Mouse (Mus musculus) hindbrain, embryonic 16.5 days (tissue): Measurements from ENCODE around the gene Gm20431. TPM values are rescaled to one million over a fixed set of nuclear protein-coding genes. Genes with fewer than 3 reads are reported as not detected.

Experiments
- ATAC-seq: fragments of 200-750 bp; cut with Nextera tagmentation; 2 replicates; pipeline ENCODE4 v1.8.0; 2017; ENCODE audit warnings: moderate TSS enrichment, moderate library complexity
- H3K27ac ChIP-seq: fragments of 300-500 bp; sonication (generic); 2 replicates; pipeline ENCODE4 v1.5.1; 2014; ENCODE audit warnings: low read depth, mild to moderate bottlenecking, control low read depth, low read length, moderate library complexity
- H3K27me3 ChIP-seq: fragments of 300-500 bp; sonication (generic); replicated peaks from 2 replicates; pipeline ENCODE4 v1.6.1; 2014; ENCODE audit warnings: low read length; ENCODE audit not compliant: control insufficient read depth, insufficient read depth
- H3K36me3 ChIP-seq: fragments of 300-500 bp; sonication (generic); 2 replicates; pipeline ENCODE4 v1.6.1; 2014; ENCODE audit warnings: mild to moderate bottlenecking, low read length, moderate library complexity, mixed read lengths; ENCODE audit not compliant: control insufficient read depth, insufficient read depth
- H3K4me1 ChIP-seq: fragments of 300-500 bp; sonication (generic); 2 replicates; pipeline ENCODE4 v1.6.1; 2014; ENCODE audit warnings: low read depth, low read length; ENCODE audit not compliant: control insufficient read depth, insufficient read depth
- H3K4me2 ChIP-seq: fragments of 300-500 bp; sonication (generic); 2 replicates; pipeline ENCODE4 v1.6.1; 2014; ENCODE audit warnings: mild to moderate bottlenecking, low read length, control low read depth, moderate library complexity
- H3K4me3 ChIP-seq: fragments of 300-500 bp; sonication (generic); 2 replicates; pipeline ENCODE4 v1.5.1; 2014; ENCODE audit warnings: mild to moderate bottlenecking, low read length, control low read depth, moderate library complexity
- H3K9ac ChIP-seq: fragments of 300-500 bp; sonication (generic); 2 replicates; pipeline ENCODE4 v1.6.1; 2014; ENCODE audit warnings: low read depth, mild to moderate bottlenecking, control low read depth, low read length, moderate library complexity
- H3K9me3 ChIP-seq: fragments of 300-500 bp; sonication (generic); 2 replicates; pipeline ENCODE4 v1.6.1; 2014; ENCODE audit warnings: mild to moderate bottlenecking, low read length, moderate library complexity; ENCODE audit not compliant: control insufficient read depth
- WGBS: fragments of 180-500 bp; shearing (Covaris S2); extraction: QIAGEN DNeasy Blood & Tissue Kit; methylation state at CpG from one replicate; pipeline ENCODE4 v1.1.7; 2014; 5-methylcytosine and 5-hydroxymethylcytosine counted together
- polyA plus RNA-seq: library from polyadenylated mRNA; unstranded; fragments of >200 nt; fragmentation: Nextera tagmentation; extraction: Ambion mirVana; gene quantifications from 2 replicates; pipeline ENCODE4 v1.2.1, GENCODE M21; 2015

Gm20431 gene
- polyA plus RNA-seq: 11.9 and 12.8 TPM in 2 replicates

- H3K9me3 ChIP-seq: no peaks in the 10 kb centered on the region
- peak within 1 kb of the TSS; percentile 80 for H3K27ac ChIP-seq
- no peaks in the 10 kb centered on the region for H3K36me3 ChIP-seq
- under 1% methylated on average over 72 of the region's 110 CpGs for WGBS
- H3K4me3 ChIP-seq: peak within 1 kb of the TSS; percentile 77
- H3K4me2 ChIP-seq: peak within 1 kb of the TSS; percentile 98
- H3K9ac ChIP-seq: peak within 1 kb of the TSS; percentile 87
- ATAC-seq: peak; percentile 96
- H3K27me3 ChIP-seq: no peaks in the 10 kb centered on the region
- H3K4me1 ChIP-seq: peaks cover 21% of the 10 kb centered on the region
These were observed at the start of gene Gm20431 for GRCm38 (mm10) chr2:167661270-167662203. Gene Gm20431, minus strand, starts transcription at chr2:167661496.

GRCm38 (mm10) chr2:167710574-167710973 is 49.3 kb upstream of the Gm20431 start:
- no peak overlapping the region for H3K27ac ChIP-seq
- ATAC-seq: no peak
- 47% methylated on average over 6 of the region's 6 CpGs for WGBS
- H3K9ac ChIP-seq: no peak overlapping the region
- no peak overlapping the region for H3K4me3 ChIP-seq
- H3K9me3 ChIP-seq: no peaks in the 10 kb centered on the region
- H3K27me3 ChIP-seq: no peaks in the 10 kb centered on the region
- no peaks in the 10 kb centered on the region for H3K36me3 ChIP-seq
- H3K4me2 ChIP-seq: no peak overlapping the region
- H3K4me1 ChIP-seq: no peaks in the 10 kb centered on the region

GRCm38 (mm10) chr2:167709969-167710368 is 48.7 kb upstream of the Gm20431 start:
- Histone ChIP-seq H3K36me3 (no peaks in the 10 kb centered on the region), H3K27me3 (no peaks in the 10 kb centered on the region), H3K4me2 (no peak overlapping the region), H3K4me1 (no peaks in the 10 kb centered on the region), H3K4me3 (no peak overlapping the region), H3K9ac (no peak overlapping the region), H3K27ac (no peak overlapping the region), H3K9me3 (no peaks in the 10 kb centered on the region)
- ATAC-seq: no peak
- 73% methylated on average over 6 of the region's 6 CpGs for WGBS

- Histone ChIP-seq H3K9me3 (no peaks in the 10 kb centered on the region), H3K4me1 (no peaks in the 10 kb centered on the region), H3K4me2 (no peak overlapping the region), H3K36me3 (no peaks in the 10 kb centered on the region), H3K4me3 (no peak overlapping the region), H3K27ac (no peak overlapping the region), H3K9ac (no peak overlapping the region), H3K27me3 (no peaks in the 10 kb centered on the region)
- ATAC-seq: no peak
- WGBS: 64% methylated on average over 15 of the region's 15 CpGs
These were observed 47.1 kb upstream of the Gm20431 start for GRCm38 (mm10) chr2:167708373-167708772.

GRCm38 (mm10) chr2:167706183-167706939 is 45.1 kb upstream of the Gm20431 start:
- ATAC-seq: no peak
- Histone ChIP-seq H3K27me3 (no peaks in the 10 kb centered on the region), H3K27ac (no peak overlapping the region), H3K9ac (no peak overlapping the region), H3K36me3 (no peaks in the 10 kb centered on the region), H3K4me3 (no peak overlapping the region), H3K4me2 (no peak overlapping the region), H3K4me1 (no peaks in the 10 kb centered on the region), H3K9me3 (no peaks in the 10 kb centered on the region)
- WGBS: 78% methylated on average over 9 of the region's 11 CpGs

GRCm38 (mm10) chr2:167704409-167704808 is 43.1 kb upstream of the Gm20431 start:
- Histone ChIP-seq H3K4me2 (no peak overlapping the region), H3K27me3 (no peaks in the 10 kb centered on the region), H3K4me1 (no peaks in the 10 kb centered on the region), H3K27ac (no peak overlapping the region), H3K9ac (no peak overlapping the region), H3K9me3 (no peaks in the 10 kb centered on the region), H3K4me3 (no peak overlapping the region), H3K36me3 (no peaks in the 10 kb centered on the region)
- WGBS: 92% methylated on average over 4 of the region's 4 CpGs
- ATAC-seq: no peak

- Histone ChIP-seq H3K27ac (no peak overlapping the region), H3K4me2 (no peak overlapping the region), H3K27me3 (no peaks in the 10 kb centered on the region), H3K9ac (no peak overlapping the region), H3K4me3 (no peak overlapping the region), H3K36me3 (no peaks in the 10 kb centered on the region), H3K4me1 (no peaks in the 10 kb centered on the region), H3K9me3 (no peaks in the 10 kb centered on the region)
- 86% methylated on average over 6 of the region's 6 CpGs for WGBS
- ATAC-seq: no peak
These were observed 40.8 kb upstream of the Gm20431 start for GRCm38 (mm10) chr2:167702126-167702525.

GRCm38 (mm10) chr2:167701472-167701871 is 40.2 kb upstream of the Gm20431 start:
- 72% methylated on average over 5 of the region's 5 CpGs for WGBS
- no peak for ATAC-seq
- no peaks in the 10 kb centered on the region for H3K27me3 ChIP-seq
- H3K4me2 ChIP-seq: no peak overlapping the region
- H3K36me3 ChIP-seq: no peaks in the 10 kb centered on the region
- H3K4me3 ChIP-seq: no peak overlapping the region
- no peaks in the 10 kb centered on the region for H3K4me1 ChIP-seq
- no peak overlapping the region for H3K27ac ChIP-seq
- no peak overlapping the region for H3K9ac ChIP-seq
- H3K9me3 ChIP-seq: no peaks in the 10 kb centered on the region

- no peak for ATAC-seq
- no peaks in the 10 kb centered on the region for H3K4me1 ChIP-seq
- no peaks in the 10 kb centered on the region for H3K9me3 ChIP-seq
- H3K27me3 ChIP-seq: no peaks in the 10 kb centered on the region
- H3K4me3 ChIP-seq: no peak overlapping the region
- 87% methylated on average over 5 of the region's 5 CpGs for WGBS
- no peaks in the 10 kb centered on the region for H3K36me3 ChIP-seq
- H3K4me2 ChIP-seq: no peak overlapping the region
- H3K9ac ChIP-seq: no peak overlapping the region
- no peak overlapping the region for H3K27ac ChIP-seq
These were observed 38.7 kb upstream of the Gm20431 start for GRCm38 (mm10) chr2:167700018-167700417.
